Mouse (Mus musculus) cortical plate, adult 2 months (tissue): Measurements from ENCODE around the gene Map7.

ENCODE experiments used
- CTCF ChIP-seq: fragments of 200-500 bp; IDR thresholded peaks from 2 replicates; pipeline ENCODE4 v1.5.1; 2011; ENCODE audit warnings: mild to moderate bottlenecking, control low read depth, low read length; ENCODE audit not compliant: insufficient read depth; ENCODE audit errors: extremely low read depth
- POLR2A ChIP-seq: fragments of 200-500 bp; IDR thresholded peaks from 2 replicates; pipeline ENCODE4 v1.6.1; 2011; ENCODE audit warnings: mild to moderate bottlenecking, low read length, control low read depth; ENCODE audit not compliant: insufficient read depth; ENCODE audit errors: extremely low read depth

- TF ChIP-seq POLR2A, result no peak
- no peak for TF ChIP-seq CTCF
These were observed 78.5 kb downstream of the Map7 start for GRCm38 (mm10) chr10:20226728-20227127.
